Mouse (Mus musculus) ovary, adult 10 weeks (tissue): ENCODE results near the gene Lrpprc. TPM values are rescaled to one million over a fixed set of nuclear protein-coding genes. Genes with fewer than 3 reads are reported as not detected.

ENCODE experiments used
- polyA plus RNA-seq: library from polyadenylated mRNA; stranded (reverse); fragments of 350-450 nt; fragmentation: Illumina TruSeq; extraction: RNeasy Lipid Tissue Mini Kit (QIAGEN cat#74804); gene quantifications from one replicate; pipeline ENCODE4 v1.2.3, GENCODE M21; 2014

Gene Lrpprc
- 55.0 TPM for polyA plus RNA-seq

DNA sequence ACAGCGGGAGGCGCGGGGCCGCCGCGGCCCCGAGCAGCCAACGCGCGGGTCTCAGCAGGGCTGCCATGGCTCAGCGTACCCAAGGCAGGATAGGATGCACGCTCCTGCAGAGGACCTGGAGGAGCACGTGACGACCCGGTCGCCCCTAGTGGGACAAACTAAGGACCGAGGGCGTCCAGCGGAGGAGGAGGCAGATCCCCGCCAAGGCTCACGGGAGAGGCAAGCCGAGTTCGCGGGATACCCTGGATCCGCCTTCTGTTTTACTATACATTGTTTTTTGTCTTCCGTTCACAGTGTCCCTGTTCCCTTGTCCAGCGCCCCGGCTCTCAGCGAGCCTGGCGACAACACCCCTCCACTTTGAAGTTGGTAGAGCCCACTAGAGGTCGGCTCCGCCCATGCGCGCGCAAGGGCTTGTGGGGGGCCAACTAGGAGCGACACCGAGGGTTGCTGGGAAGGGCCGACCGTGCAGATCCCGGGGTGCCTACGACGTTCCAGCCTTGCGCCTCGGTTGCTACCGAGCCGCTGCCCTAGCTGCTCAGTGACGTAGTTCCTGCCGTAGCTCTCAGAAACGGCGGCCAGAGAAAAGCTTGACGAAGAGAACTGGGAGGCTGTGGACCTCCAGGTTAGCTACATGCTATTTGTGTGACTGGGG is at the start of gene Lrpprc:
Lrpprc (minus strand) TSS at position 343 of the 652 bp plus-strand sequence.

DNA sequence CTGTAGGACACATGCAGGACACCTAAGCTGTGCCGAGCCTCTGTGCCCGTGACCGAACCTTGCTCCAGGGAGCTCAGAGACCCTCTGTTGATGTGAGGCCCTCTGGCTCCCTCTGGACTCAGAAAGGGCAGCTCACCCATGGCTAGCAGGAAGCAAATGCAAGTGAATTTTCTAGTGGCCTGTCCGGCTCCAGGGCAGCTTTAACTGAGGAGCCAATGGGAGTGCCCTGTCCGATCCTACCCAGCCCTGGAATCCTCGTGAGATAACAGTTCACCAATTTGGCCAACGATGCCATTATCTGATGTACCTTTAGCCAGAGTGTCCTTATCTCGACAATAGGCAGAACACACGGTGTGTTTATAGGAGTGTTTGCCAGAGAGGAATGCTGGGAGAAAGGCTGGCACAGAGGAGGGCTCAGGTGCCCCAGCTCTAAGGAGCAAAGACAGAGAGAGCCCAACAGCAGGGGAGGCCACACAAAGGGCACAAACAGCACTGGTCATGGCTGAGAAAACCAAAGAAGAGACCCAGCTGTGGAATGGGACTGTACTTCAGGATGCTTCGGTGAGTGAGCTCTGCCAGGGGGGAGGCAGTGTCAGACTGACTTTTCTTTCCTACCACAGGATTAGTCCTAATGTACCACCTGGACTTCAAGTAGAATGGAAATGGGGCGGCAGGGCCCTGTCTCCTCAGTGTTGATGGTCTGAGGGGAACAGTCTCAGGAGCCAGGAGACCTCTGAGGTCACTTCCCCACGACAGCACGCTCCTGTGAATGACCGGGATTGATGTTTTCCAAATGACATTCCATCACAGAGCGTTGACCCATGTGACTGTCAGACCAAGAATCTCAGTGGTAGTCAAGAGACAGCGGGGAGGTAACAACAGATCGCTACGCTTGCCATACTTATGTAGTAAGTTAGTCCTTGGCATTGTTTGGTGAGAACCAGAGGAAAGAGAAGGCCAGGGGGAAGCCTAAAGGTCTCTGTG is 107.6 kb downstream of the Lrpprc start, which contains the start of gene Abcg5:
Abcg5 (minus strand) TSS at position 278 of the 984 bp plus-strand sequence.

DNA sequence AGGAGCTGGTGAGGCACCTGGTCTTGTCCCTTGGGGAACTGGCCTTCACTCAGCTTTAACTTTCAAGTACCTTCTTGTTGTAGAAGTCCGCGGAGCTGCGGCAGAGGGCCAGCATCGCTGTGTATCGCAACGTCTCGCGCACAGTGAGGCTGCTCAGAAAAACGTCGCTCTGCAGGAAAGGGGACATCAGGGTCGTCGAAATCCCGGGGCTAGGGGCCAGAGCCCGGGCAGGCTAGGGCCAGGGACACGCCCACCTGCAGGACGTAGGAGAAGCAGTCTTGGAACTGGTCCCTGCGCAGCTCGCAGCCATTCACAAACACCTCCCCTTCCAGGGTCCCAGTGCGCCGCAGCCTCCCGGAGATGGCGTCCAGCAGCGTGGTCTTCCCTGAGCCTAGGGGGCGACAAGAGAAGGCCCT is 114.6 kb downstream of the Lrpprc start, which contains the start of gene Abcg8:
Abcg8 (plus strand) TSS at position 352 of the 416 bp plus-strand sequence.

Other genes starting within 250 kb of the Lrpprc start
- gene Dync2li1, start 164.3 kb downstream of the Lrpprc start, polyA plus RNA-seq = 46.4 TPM
- gene Abcg8, start 114.5 kb downstream of the Lrpprc start, polyA plus RNA-seq = not detected
- gene Abcg5, start 107.8 kb downstream of the Lrpprc start, polyA plus RNA-seq = 0.29 TPM
- 134 TPM for gene Ppm1b, start 166.0 kb upstream of the Lrpprc start, polyA plus RNA-seq
- not detected for gene Slc3a1, start 237.6 kb upstream of the Lrpprc start, polyA plus RNA-seq